Mouse (Mus musculus) gastrocnemius, postnatal 36 days (tissue): ENCODE data around the gene Rpl36a. TPM values are rescaled to one million over a fixed set of nuclear protein-coding genes. Genes with fewer than 3 reads are reported as not detected.

Source experiments
- total RNA-seq, 2 experiments: library from RNA; stranded (reverse); gene quantifications; 2 replicates each; pipeline ENCODE4 v1.2.3; 2021

Gene Rpl36a
- total RNA-seq, 2 experiments from 2014 or later: 83.8 to 131 TPM

Other genes with a start within 250 kb of the Rpl36a start
- 1 to 10 TPM; 3.5 to 5.9 TPM for gene Drp2, start 181.1 kb upstream of the Rpl36a start, total RNA-seq
- gene Taf7l, start 109.2 kb upstream of the Rpl36a start, total RNA-seq: not detected
- gene Timm8a1, start 43.8 kb upstream of the Rpl36a start, total RNA-seq: 10 to 100 TPM in 1 of 2 experiments, 1 to 10 TPM in 1; 9.3 to 13.4 TPM
- gene Btk, start 2.1 kb upstream of the Rpl36a start, total RNA-seq: under 1 TPM; 0.15 TPM
- gene Gla, start 15.5 kb downstream of the Rpl36a start, total RNA-seq: 1 to 10 TPM; 1.6 TPM
- gene Hnrnph2, start 15.5 kb downstream of the Rpl36a start, total RNA-seq: 10 to 100 TPM; 42.1 to 46.4 TPM
- 10 to 100 TPM in 1 of 2 experiments, 1 to 10 TPM in 1; 8.3 to 13.3 TPM for gene Armcx4, start 100.9 kb downstream of the Rpl36a start, total RNA-seq
- 1 to 10 TPM; 1.7 to 1.9 TPM for gene Armcx1, start 132.3 kb downstream of the Rpl36a start, total RNA-seq
- 1 to 10 TPM; 1.5 to 2.0 TPM for gene Armcx6, start 165.8 kb downstream of the Rpl36a start, total RNA-seq
- gene Armcx3, start 170.9 kb downstream of the Rpl36a start, total RNA-seq: 10 to 100 TPM; 21.9 to 23.4 TPM
- 1 to 10 TPM; 3.1 to 3.2 TPM for gene Armcx2, start 223.6 kb downstream of the Rpl36a start, total RNA-seq